Mouse (Mus musculus) left cerebral cortex, adult 8-10 months (tissue): Measurements from ENCODE around the gene Ugt1a6b. TPM values are rescaled to one million over a fixed set of nuclear protein-coding genes. Genes with fewer than 3 reads are reported as not detected.

ENCODE experiments used
- DNase-seq, 2 experiments: peaks; one replicate each; pipeline ENCODE4 v3.0.0; 2022; ENCODE audit warnings: low spot score in 2 of 2
- total RNA-seq, 4 experiments: library from RNA; stranded (reverse); gene quantifications; 2 replicates each; pipeline ENCODE4 v1.2.4; 2022

The Ugt1a6b gene
- total RNA-seq, 4 experiments from 2014 or later, result 0.28 to 0.32 TPM; not detected in 2

- DNase-seq, result no peak
Measured at GRCm38 (mm10) chr1:88235894-88236415, 132.9 kb downstream of the Ugt1a6b start.

DNA sequence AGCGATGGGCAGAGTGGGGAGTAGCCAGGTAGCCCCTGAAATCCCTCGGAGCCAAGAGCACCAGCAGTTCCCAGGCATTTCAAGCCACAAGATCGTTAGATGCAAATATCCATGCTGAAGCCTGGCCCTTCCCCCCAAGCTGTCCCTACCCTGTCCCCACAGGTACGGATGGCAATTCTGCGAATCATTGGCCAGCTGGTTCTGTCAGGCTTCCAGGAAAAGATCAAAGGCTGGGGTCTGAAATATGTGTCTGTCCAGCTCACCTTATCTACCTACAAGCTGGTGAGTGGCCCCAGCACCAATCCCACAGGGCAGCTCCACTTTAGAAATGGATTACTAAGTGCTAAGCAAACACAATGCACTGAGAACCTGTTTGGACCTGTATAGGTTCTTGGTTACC lies 134.3 kb downstream of the Ugt1a6b start:
- no peak for DNase-seq

DNA sequence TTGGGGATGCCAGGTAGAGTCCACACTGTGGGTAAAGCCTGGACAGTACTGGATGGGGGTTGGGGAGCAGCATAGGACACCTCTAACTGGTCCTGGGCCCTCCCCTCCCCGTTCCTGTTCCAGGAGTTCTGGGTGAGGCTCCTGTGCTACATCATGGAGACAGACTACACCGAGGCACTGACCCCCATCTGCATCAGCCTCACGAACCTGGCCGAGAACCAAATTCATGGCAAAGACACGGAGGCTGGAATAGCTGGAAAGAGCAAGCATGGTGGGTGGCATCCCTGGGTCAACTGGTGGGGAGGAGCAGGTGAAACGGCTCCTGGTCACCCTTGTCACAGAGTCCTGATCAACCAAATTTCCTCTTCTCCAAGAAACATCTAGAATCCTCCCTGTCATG lies 135.7 kb downstream of the Ugt1a6b start:
- DNase-seq, result no peak

DNA sequence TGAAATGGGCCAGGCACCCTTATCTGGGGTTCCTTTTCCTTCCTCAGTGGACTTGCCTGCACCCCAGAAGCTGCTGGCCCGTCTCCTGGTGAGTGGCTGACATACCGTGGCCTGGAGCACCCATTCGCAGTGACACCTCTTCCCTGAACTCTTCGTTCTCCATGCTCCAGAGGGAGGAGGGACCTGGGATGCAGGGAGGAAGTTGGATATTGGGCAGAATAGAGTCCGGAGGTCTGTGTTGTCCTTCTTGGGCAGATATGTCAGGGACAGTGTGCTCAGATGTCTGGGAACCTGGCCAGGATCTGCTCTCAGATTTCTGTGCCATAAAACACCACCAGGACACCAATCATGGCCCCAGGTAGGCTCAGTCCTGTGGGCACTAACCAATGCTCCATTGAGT lies 137.0 kb downstream of the Ugt1a6b start:
- no peak for DNase-seq

DNA sequence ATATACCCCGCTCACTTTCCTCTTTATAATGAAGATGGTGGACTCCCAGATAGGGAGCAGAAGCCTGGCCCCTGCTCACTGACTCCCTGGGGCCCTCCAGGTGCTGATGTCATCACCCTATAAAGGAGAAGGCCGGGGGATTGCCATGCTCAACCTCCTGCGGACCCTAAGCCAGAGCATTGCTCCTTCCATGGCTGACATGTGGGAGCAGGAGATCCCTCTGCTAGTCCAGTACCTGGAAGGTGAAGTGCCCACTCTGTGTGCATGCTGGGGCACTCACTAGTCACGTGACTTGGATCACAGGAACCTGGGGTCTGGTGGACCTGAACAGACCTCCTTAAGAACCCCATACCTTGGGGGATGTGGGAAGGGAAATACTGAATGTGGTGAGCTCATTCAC lies 137.5 kb downstream of the Ugt1a6b start:
- no peak for DNase-seq

GRCm38 (mm10) chr1:88243861-88244260 lies 140.8 kb downstream of the Ugt1a6b start:
- no peak for DNase-seq

DNA sequence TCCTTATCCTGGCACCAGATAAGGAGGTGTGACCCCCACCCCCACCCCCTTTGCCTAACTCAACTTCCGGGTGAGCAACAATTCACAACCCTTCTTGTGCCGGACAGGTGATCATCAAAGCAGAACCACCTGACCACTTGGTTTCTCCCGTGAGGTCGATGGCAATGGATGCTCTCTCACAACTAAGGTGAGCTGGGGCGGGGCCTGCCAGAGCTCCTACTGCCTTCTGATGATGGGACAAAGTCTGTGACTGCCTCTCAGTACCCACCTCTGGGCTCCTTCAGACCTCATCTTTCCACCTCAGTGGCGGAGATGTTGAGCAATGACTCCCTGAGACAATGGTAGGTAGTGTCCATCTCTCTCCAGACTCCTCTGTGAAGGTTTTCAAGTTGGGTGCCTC lies 142.8 kb downstream of the Ugt1a6b start:
- no peak for DNase-seq

GRCm38 (mm10) chr1:88246386-88246785 lies 143.3 kb downstream of the Ugt1a6b start:
- DNase-seq, result no peak

DNA sequence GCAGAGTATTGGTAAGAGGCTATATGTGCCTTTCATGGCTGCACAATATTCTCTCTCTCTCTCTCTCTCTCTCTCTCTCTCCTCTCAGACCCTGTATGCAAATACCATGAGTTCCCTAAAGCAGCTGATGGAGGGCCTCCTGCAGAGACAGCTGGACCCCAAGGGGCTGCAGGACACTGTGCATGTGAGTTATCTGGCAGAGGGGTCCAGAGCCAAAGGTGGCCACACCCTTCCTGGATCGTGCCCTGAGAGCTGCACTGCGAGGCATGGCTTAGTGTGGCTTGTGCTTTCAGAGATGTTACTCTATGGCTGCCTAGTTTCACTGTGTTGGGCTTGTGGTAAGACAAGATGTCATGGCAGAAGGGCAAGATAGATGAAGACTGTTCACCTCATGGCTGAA lies 144.6 kb downstream of the Ugt1a6b start:
- no peak for DNase-seq

DNA sequence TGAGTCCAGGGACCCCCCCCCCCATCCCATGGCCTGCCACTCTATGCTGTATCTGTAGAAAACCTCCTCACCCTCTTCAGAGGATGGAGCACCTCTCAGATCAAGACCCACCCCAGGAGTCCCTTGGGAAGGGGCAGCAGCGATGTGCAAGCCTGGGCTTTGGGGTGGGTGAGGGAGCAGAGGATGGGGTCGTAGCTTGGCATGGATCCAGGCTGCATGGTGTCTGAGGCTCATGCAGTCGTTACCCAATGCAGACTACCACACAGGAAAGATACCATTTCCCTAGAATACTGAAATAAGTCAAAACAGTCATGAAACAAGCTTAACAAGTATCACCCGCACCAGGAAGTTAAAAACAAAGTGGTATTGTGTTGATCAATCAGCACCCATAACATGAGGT lies 145.6 kb downstream of the Ugt1a6b start:
- no peak for DNase-seq

DNA sequence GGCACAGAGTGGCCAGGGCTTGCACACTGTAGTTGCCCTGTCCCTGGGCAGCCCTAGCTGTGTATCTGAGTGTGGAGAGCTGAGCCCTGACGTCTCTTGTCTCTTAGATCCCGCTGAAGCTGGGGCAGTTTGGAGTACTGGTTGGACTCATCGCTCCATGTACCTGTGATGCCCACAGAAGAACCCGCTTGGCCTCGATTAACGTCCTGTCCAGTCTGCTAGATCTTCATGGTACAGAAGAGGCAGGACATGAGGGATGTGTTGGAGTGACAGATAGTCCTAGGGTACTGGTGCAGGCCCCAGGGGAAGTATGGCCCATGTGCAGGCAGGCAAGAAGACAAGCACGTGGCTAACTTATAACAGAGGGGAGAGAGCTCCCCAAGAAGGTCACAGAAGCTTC lies 146.5 kb downstream of the Ugt1a6b start:
- DNase-seq, result no peak

DNA sequence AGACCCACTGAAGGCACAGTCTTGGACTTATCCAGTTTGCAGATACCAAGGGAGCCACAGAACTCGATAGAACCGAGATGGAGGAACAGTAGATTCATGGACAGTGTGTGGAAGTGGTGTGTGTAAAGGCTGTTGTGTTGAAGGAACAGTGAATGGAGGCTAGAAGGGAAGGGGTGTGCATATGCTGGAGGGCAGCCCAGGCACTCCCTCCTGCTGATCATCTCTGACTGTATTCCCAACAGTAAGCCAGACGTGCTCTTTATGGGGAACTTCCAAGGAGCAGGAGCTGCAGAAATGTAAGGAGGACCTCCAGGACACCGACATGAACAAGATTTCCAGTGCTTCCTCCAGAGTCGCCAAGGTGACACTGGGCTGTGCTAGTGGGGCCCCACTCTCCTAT lies 147.0 kb downstream of the Ugt1a6b start:
- no peak for DNase-seq

DNA sequence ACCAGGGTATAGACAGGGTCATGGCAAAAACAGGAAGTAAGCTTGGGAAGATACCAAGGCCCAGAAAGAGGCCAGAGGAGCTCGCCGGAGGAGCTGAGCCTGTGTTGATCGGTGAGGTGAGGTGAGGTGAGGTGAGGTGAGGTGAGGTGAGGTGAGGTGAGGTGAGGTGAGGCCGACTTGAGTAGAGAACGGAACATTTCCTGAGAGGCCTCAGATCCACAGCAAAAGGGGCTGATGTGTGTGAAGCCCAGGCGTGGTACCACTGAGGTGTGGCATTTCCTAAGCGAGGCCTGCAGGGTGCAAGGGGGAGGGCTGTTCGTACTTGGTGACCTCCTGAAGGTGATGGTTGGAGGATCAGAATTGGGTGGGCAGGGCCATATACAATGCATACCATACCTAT lies 150.1 kb downstream of the Ugt1a6b start:
- DNase-seq, result no peak

DNA sequence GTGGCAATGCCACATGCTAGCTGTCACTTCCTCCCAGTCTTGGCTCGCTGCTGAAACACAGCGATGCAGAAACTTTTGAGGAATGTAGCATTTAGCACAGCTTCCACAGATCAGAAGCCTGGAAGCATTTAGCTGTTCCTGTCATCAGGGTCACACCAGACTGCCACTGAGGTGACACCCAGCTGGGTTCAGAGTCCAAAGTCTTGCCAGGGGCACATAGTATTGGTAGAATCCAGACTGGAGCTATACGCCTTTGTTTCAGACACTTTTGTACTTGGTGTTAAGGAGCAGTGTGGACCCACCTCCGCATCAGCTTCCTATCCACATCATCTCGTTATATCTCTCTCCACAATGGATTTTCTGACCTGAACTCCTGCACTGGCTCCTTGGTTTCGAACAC lies 150.5 kb downstream of the Ugt1a6b start:
- no peak for DNase-seq

GRCm38 (mm10) chr1:88254793-88255465 lies 151.9 kb downstream of the Ugt1a6b start:
- no peak for DNase-seq

GRCm38 (mm10) chr1:88255466-88255857 lies 152.4 kb downstream of the Ugt1a6b start:
- no peak for DNase-seq

DNA sequence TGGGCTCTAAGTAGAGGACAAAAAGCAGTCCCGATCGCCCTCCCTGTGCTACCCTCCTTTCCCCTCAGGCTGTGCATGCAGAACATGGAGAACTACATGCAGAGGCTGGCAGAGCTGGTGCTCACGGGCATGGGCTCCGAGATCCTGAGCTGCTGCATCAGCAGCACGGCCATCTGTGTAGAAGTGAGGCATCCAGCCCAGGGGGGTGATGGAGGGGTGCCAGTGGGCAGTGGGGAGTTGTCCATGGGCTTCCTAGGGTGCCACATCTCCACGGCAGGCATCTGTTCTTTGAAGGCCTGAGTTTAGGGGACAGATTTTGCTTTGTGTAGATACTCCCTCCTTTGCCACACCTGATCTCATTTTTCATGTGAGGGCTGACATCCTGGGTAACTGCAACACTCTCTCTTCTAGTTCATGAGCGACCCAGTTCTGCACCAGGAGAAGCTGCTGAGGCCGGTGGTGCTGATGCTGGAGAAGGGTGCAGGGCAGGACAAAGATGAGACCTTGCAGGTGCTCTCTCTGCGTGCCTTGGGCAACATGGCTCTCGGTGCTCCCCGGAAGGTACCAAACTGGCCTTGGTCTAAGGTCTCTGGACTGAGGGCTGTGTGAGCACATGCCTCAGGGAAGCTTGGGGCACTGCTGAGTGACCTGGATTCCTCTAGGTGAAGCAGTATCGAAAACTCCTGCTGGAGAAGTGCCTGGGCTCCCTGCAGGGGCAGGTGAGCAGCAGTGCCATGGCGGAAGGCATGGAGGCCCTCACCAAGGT lies 153.1 kb downstream of the Ugt1a6b start:
- no peak for DNase-seq

- no peak for DNase-seq
Measured at GRCm38 (mm10) chr1:88256886-88257663, 154.0 kb downstream of the Ugt1a6b start.

DNA sequence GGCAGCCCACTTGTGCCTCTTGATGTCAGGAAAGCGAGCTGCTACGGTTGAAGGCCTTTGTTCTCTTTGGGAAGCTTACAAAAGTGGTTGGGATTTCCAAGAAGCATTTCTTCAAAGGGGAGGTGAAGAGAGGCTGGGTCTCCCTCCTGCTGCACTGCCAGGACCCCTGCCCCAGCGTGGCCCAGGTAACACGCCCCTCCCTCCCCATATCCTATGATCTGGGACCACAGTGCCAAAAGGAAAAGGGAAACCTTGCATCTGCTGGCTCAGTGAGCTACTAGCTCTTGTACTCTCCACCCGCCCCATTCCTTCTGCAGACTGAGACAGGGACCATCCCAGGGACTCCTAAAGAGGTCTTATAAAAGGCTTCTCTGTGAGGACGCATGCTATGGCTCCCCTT lies 154.6 kb downstream of the Ugt1a6b start:
- DNase-seq, result no peak

GRCm38 (mm10) chr1:88258361-88258760 lies 155.3 kb downstream of the Ugt1a6b start:
- DNase-seq, result no peak

- no peak for DNase-seq
Measured at GRCm38 (mm10) chr1:88258881-88259642, 156.0 kb downstream of the Ugt1a6b start.
